Mouse (Mus musculus): ENCODE measurements around the gene Hcar2. TPM values are rescaled to one million over a fixed set of nuclear protein-coding genes. Genes with fewer than 3 reads are reported as not detected.

Hcar2 gene
- total RNA-seq (2015; ENCODE audit: low replicate concordance) (6.5 TPM in 1 of 2 replicates, not detected in the other), total RNA-seq (2017; ENCODE audit: low replicate concordance) (1.3 and 5.7 TPM in 2 replicates)

- ATAC-seq (replicated peaks; ENCODE audit: low FRiP score, poor library complexity, severe bottlenecking), result no peak
Observed at GRCm38 (mm10) chr5:123865365-123865764, at the start of gene Hcar2. Gene Hcar2, minus strand, starts transcription at chr5:123865499.

DNA sequence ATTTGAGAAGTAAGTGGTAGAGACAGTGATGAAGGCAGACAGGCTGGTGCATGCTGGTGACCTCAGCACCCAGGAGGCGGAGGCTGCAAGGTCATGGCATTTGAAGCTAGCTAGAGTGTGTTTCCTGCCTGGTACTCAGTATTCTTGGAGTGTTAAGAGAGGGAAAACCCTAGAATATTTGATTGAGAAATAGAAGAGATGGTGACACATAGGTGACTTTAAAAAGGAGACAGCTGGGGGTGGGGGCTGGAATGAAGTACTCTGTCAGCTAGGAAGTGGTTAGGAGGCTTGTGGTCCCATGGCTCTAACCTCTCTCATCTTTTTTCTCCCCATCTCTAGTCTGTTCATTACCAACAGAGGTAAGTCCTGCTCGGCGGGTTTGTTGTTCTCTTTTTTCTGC lies 49.6 kb upstream of the Hcar2 start:
- no peak for ATAC-seq (replicated peaks; ENCODE audit: low FRiP score, poor library complexity, severe bottlenecking)

DNA sequence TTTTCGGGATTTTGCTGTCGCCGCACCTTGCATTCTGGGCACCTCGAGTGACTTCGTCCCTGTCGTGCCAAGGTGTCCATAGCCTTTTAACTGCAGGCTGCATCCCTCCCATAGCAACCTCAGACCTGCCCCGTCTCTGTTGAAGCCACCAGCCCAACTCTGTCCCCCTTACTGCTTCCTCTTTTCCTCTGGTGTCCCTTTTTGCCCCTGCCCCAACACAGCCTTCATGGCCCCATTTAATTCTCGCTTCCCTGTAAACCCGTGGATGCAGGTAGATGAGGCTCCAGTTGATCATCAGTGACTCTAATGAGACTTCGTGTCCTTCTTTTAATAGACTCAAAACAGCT lies 42.3 kb upstream of the Hcar2 start:
- ATAC-seq (replicated peaks; ENCODE audit: low FRiP score, poor library complexity, severe bottlenecking), result 0 out of 2 replicates have a peak, but pooled peaks have one; percentile 2

- ATAC-seq (replicated peaks; ENCODE audit: low FRiP score, poor library complexity, severe bottlenecking), result peak; percentile 98
Observed at GRCm38 (mm10) chr5:123906976-123907630, 41.8 kb upstream of the Hcar2 start, which contains the start of gene Denr. Gene Denr, plus strand, starts transcription at chr5:123907175.

GRCm38 (mm10) chr5:123906146-123906975 lies 41.1 kb upstream of the Hcar2 start:
- no peak for ATAC-seq (replicated peaks; ENCODE audit: low FRiP score, poor library complexity, severe bottlenecking)

DNA sequence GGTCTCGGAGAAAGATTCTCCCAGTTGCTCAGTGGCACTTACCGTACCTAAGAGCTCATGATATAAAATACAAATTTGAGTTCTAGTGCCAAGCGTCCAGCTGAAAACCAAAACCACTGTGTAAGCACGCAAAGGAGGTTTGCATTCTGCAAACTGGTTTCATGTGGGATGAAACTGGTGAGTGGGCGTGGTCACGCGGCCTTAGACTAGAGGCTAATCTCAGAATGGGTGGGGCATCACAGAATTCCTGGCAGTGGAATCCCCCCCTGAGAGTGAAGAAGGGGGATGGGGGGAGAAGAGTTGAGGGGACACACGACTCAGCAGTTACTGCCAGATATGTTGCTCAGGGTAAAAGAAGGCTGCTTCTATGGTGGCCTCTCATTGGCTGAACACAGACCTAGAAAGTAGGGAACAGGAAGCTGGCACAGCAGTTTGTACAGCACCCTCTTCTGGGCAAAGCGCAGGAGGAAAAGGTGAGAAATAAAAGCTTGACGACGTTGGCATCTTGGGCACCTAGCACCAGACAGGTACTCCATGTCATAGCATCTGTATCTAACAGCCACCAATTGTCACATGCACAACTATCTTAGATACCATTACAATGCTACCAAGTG lies 38.9 kb upstream of the Hcar2 start:
- no peak for ATAC-seq (replicated peaks; ENCODE audit: low FRiP score, poor library complexity, severe bottlenecking)

GRCm38 (mm10) chr5:123897352-123897751 lies 32.1 kb upstream of the Hcar2 start:
- no peak for ATAC-seq (replicated peaks; ENCODE audit: low FRiP score, poor library complexity, severe bottlenecking)

DNA sequence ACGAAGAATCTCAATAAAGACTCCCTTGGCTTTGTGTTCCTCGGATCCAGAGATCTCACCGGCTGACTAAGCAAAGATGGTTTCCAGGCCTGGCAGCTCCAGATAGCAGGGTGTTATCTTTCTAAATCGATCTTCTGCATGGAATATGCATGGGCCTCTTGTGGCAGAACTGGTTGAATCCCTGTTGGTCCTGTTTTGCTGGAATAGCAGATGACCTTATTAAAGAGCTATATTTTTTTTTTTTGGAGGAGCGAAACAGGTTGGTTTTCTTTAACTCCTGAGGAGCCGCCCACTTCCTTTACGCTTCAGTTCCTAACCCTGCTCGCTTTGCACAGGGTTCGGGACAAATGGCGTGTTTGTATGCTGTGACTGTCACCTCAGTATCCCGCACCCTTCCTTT lies 31.1 kb upstream of the Hcar2 start:
- ATAC-seq (replicated peaks; ENCODE audit: low FRiP score, poor library complexity, severe bottlenecking), result no peak

GRCm38 (mm10) chr5:123893520-123893919 lies 28.2 kb upstream of the Hcar2 start:
- no peak for ATAC-seq (replicated peaks; ENCODE audit: low FRiP score, poor library complexity, severe bottlenecking)

- no peak for ATAC-seq (replicated peaks; ENCODE audit: low FRiP score, poor library complexity, severe bottlenecking)
Observed at GRCm38 (mm10) chr5:123891669-123892068, 26.4 kb upstream of the Hcar2 start.

DNA sequence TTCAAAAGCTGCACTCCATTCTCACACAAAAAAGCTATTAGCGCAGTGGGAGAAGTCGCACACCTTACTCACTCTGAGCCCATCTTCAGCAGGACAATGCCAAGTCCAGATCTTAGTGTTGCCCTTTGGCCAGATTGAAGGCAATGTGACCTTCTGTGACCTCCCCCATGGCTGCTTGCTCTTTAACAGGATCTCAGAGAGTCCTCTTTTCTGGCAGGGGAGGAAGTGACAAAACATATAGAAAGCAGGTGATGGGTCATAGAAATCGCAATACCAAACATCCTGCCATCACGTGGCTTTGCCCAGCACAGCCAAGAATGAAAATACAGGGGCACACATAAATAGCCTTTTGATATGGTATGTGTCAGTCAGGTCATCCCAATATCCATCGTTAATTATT lies 25.7 kb upstream of the Hcar2 start:
- ATAC-seq (replicated peaks; ENCODE audit: low FRiP score, poor library complexity, severe bottlenecking), result no peak

DNA sequence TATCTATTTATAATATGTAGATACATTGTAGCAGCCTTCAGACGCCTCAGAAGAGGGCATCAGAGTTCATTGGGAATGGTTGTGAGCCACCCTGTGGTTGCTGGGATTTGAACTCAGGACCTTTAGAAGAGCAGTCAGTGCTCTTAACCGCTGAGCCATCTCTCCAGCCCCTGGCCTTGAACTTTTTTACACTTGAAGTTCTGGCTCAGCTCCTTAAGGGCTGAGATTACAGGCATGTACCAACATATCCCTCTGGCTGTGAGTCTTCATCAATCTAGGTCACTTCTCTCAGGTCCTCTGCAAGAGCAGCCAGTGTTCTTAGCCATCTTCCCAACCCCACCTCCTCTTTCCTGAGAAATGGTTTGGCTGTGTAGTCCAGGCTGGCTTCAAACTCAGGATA lies 25.0 kb upstream of the Hcar2 start:
- no peak for ATAC-seq (replicated peaks; ENCODE audit: low FRiP score, poor library complexity, severe bottlenecking)

- no peak for ATAC-seq (replicated peaks; ENCODE audit: low FRiP score, poor library complexity, severe bottlenecking)
Observed at GRCm38 (mm10) chr5:123886365-123886764, 21.1 kb upstream of the Hcar2 start.

DNA sequence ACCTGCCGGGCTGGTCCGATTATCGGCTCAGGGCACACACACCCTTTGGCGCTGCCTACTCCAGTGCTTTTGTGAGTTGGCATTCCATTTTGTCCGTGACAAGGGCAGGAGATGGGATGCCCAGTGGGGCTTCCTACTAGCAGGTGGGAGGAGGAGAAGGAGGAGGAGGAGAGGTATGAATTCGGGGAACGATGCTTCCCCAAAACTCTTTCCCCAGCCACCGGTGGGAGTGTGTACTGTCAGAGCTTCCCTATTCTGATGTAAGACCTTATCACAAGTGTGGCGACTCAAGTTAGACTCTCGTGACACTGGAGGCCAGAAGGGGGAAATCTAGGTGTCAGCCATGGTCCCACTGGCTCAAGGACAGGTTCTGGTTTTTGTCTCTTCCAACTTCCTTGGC lies 19.0 kb upstream of the Hcar2 start:
- no peak for ATAC-seq (replicated peaks; ENCODE audit: low FRiP score, poor library complexity, severe bottlenecking)

GRCm38 (mm10) chr5:123883891-123884290 lies 18.6 kb upstream of the Hcar2 start:
- ATAC-seq (replicated peaks; ENCODE audit: low FRiP score, poor library complexity, severe bottlenecking), result no peak

DNA sequence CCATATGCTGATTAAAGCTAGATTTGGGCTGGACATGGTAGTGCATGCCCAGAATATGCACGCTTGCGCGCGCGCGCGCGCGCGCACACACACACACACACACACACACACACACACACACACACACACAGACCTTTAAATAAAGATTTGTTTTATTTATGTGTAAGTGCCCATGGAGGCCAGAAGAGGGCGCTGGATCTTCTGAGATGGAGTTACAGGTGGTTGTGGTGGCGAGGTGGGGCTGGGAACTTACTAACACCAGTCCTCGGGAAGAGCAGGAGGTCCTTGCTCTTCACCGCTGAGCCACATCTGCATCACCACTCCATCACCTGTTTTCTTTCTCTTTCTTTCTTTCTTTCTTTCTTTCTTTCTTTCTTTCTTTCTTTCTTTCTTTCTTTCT lies 15.5 kb upstream of the Hcar2 start:
- no peak for ATAC-seq (replicated peaks; ENCODE audit: low FRiP score, poor library complexity, severe bottlenecking)

GRCm38 (mm10) chr5:123879928-123880327 lies 14.6 kb upstream of the Hcar2 start, which contains the start of gene Hcar1:
Gene Hcar1, minus strand, starts transcription at chr5:123880020.
- no peak for ATAC-seq (replicated peaks; ENCODE audit: low FRiP score, poor library complexity, severe bottlenecking)

- ATAC-seq (replicated peaks; ENCODE audit: low FRiP score, poor library complexity, severe bottlenecking), result no peak
Observed at GRCm38 (mm10) chr5:123878056-123878455, 12.8 kb upstream of the Hcar2 start.

DNA sequence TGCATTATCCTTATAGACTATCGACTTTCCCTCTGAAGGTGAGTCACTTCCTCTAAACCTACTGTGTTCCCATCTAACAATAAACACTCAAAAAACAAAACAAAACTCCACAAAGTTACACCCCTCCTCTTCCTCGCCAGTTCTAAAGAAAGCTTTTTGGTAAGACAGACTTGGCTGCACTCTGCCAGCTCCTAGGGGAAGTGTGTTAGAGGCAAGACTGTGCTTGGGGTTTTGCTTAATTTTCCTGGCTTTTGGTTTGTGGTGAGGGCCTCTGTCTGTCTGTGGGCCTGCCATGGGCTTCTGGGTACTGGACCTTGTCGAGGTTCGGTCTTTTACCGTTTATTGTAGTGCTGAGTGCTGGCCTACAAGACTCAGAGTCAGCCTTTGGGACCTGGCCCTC lies 8.9 kb upstream of the Hcar2 start:
- no peak for ATAC-seq (replicated peaks; ENCODE audit: low FRiP score, poor library complexity, severe bottlenecking)

- ATAC-seq (replicated peaks; ENCODE audit: low FRiP score, poor library complexity, severe bottlenecking), result no peak
Observed at GRCm38 (mm10) chr5:123869615-123870014, 4.3 kb upstream of the Hcar2 start.

GRCm38 (mm10) chr5:123866457-123866856 lies 1.2 kb upstream of the Hcar2 start:
- ATAC-seq (replicated peaks; ENCODE audit: low FRiP score, poor library complexity, severe bottlenecking), result no peak
